Mouse (Mus musculus) small intestine, adult 2 months (tissue): ENCODE measurements at regions not wholly inside any gene's neighbourhood (a gene's known extent, or its start where the extent isn't known, plus 50 kb on each side); places are given as distances from the start of the nearest gene placed in this dataset.

ENCODE experiments used
- H3K27ac ChIP-seq: fragments of 200-500 bp; 2 replicates; pipeline ENCODE4 v1.5.1; 2012; ENCODE audit warnings: low read depth, low read length, control low read depth, inconsistent platforms; ENCODE audit not compliant: insufficient read depth
- H3K27me3 ChIP-seq: fragments of 200-500 bp; 2 replicates; pipeline ENCODE4 v1.6.1; 2012; ENCODE audit warnings: mild to moderate bottlenecking, moderate library complexity, low read length, inconsistent platforms; ENCODE audit not compliant: control insufficient read depth, insufficient read depth
- H3K36me3 ChIP-seq: fragments of 200-500 bp; 2 replicates; pipeline ENCODE4 v1.6.1; 2012; ENCODE audit warnings: mild to moderate bottlenecking, low read length, control low read depth, inconsistent platforms; ENCODE audit not compliant: control insufficient read depth, insufficient read depth
- H3K4me1 ChIP-seq: fragments of 200-500 bp; 2 replicates; pipeline ENCODE4 v1.6.1; 2012; ENCODE audit warnings: low read length, inconsistent platforms, mixed read lengths; ENCODE audit not compliant: control insufficient read depth, insufficient read depth, insufficient read length
- H3K4me3 ChIP-seq: fragments of 200-500 bp; 2 replicates; pipeline ENCODE4 v1.5.1; 2012; ENCODE audit warnings: low read depth, mild to moderate bottlenecking, control low read depth, inconsistent platforms, low read length, moderate library complexity
- CTCF ChIP-seq: fragments of 200-500 bp; IDR thresholded peaks from 2 replicates; pipeline ENCODE4 v1.5.1; 2012; ENCODE audit warnings: low read depth, mild to moderate bottlenecking, control low read depth, inconsistent platforms, low read length, moderate library complexity, mixed read lengths; ENCODE audit not compliant: insufficient replicate concordance, insufficient read length; ENCODE audit errors: extremely low read depth
- POLR2A ChIP-seq: fragments of 200-500 bp; IDR thresholded peaks from 2 replicates; pipeline ENCODE4 v1.6.1; 2012; ENCODE audit warnings: low read depth, mild to moderate bottlenecking, control low read depth, inconsistent platforms, low read length, moderate library complexity
- WGBS: fragments of 180-500 bp; shearing (Covaris S2); methylation state at CpG from one replicate; pipeline ENCODE4 v1.1.7; 2018; 5-methylcytosine and 5-hydroxymethylcytosine counted together

DNA sequence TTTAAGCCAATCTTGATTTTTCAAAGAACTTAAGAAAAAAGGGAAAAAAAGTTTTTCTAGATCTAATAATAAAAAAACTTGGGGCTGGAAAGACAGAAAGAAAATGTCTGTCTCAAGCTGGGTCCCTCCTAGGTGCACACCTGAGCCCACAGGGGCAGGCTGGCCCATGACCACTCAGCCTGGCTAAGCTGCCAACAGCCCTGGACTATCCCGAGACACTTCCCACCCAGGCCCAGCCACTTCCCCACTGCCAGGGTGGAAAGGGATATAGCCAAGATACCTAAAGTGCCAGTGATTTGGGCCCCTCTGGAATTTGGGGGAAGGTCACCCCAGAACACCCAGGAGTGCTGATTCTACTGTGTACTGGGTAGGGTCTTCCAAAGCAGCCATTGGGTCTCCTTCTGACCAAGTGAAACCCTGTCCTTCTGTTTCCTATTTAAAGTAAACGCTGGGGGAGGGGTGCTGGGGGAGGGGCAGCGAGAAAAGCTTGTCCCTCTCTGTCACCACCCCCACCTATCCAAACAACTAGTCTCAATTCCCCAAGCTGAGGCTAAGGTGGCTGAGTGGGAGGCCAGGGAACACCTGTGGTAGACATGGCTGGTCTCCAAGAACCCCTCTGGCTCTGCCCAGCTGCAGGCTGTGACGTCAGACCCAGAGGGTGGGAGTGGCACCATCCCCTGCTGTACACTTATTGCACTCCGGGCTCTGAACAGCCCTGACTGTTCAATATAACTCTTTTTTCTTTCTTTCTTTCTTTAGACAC is 62.6 kb downstream of the Mcfd2 start:
- H3K36me3 ChIP-seq, result no peaks in the 10 kb centered on the region
- H3K27ac ChIP-seq, result no peak overlapping the region
- no peak for TF ChIP-seq CTCF
- TF ChIP-seq POLR2A, result no peak
- H3K4me1 ChIP-seq, result peaks cover 3% of the 10 kb centered on the region; the same call in 1 of the 2 replicates
- 29% methylated on average over 5 of the region's 5 CpGs for WGBS
- H3K4me3 ChIP-seq, result no peak overlapping the region
- H3K27me3 ChIP-seq, result no peaks in the 10 kb centered on the region

DNA sequence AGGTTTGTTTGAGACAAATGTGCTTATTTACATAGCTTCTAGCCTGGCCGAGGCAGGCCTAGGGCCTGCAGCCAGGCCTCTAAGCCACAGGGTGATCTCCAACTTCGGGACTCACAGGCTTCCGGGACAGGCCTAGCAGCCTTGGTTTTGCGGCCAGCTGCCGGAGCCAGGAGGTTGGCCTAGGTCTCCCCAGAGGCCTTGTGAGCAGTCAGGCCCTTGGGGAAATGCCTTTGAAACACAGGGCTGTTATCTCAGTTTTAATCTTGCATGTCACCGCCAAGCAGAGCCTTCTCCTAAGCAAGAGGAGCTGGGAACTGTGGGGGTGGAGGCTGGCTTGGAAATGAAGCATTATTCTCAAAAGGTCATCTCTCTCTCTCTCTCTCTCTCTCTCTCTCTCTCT is 63.2 kb downstream of the Mcfd2 start:
- H3K27ac ChIP-seq, result no peak overlapping the region
- no peak overlapping the region for H3K4me3 ChIP-seq
- no peaks in the 10 kb centered on the region for H3K27me3 ChIP-seq
- no peaks in the 10 kb centered on the region for H3K36me3 ChIP-seq
- peaks cover 3% of the 10 kb centered on the region; the same call in 1 of the 2 replicates for H3K4me1 ChIP-seq
- no peak for TF ChIP-seq CTCF
- no peak for TF ChIP-seq POLR2A
- WGBS, result 46% methylated on average over 6 of the region's 6 CpGs

GRCm38 (mm10) chr17:87200721-87201242 is 65.0 kb downstream of the Mcfd2 start:
- Histone ChIP-seq H3K4me1 (no peaks in the 10 kb centered on the region), H3K36me3 (no peaks in the 10 kb centered on the region), H3K27ac (0 out of 2 replicates have a peak overlapping the region, but pooled peaks have one; percentile 18), H3K27me3 (no peaks in the 10 kb centered on the region), H3K4me3 (no peak overlapping the region)
- WGBS, result 53% methylated on average over 3 of the region's 3 CpGs
- no peak for TF ChIP-seq CTCF
- TF ChIP-seq POLR2A, result no peak

- no peak for TF ChIP-seq CTCF
- TF ChIP-seq POLR2A, result no peak
- H3K4me3 ChIP-seq, result no peak overlapping the region
- H3K27me3 ChIP-seq, result no peaks in the 10 kb centered on the region
- no peaks in the 10 kb centered on the region for H3K4me1 ChIP-seq
- H3K27ac ChIP-seq, result 0 out of 2 replicates have a peak overlapping the region, but pooled peaks have one; percentile 5
- WGBS, result 88% methylated on average over 2 of the region's 2 CpGs
- H3K36me3 ChIP-seq, result no peaks in the 10 kb centered on the region
Measured at GRCm38 (mm10) chr17:87200134-87200533, 65.6 kb downstream of the Mcfd2 start.

- 74% methylated on average over 3 of the region's 3 CpGs for WGBS
- Histone ChIP-seq H3K27me3 (no peaks in the 10 kb centered on the region), H3K4me3 (no peak overlapping the region), H3K27ac (no peak overlapping the region), H3K4me1 (no peaks in the 10 kb centered on the region), H3K36me3 (no peaks in the 10 kb centered on the region)
- TF ChIP-seq POLR2A (no peak), CTCF (no peak)
Measured at GRCm38 (mm10) chr17:87199134-87199533, 66.6 kb downstream of the Mcfd2 start.

- no peaks in the 10 kb centered on the region for H3K4me1 ChIP-seq
- 88% methylated on average over 4 of the region's 4 CpGs for WGBS
- TF ChIP-seq POLR2A (no peak), CTCF (no peak)
- H3K36me3 ChIP-seq, result no peaks in the 10 kb centered on the region
- no peak overlapping the region for H3K4me3 ChIP-seq
- no peaks in the 10 kb centered on the region for H3K27me3 ChIP-seq
- H3K27ac ChIP-seq, result no peak overlapping the region
Measured at GRCm38 (mm10) chr17:87197434-87197833, 68.3 kb downstream of the Mcfd2 start.

GRCm38 (mm10) chr17:87194639-87195038 is 71.1 kb downstream of the Mcfd2 start:
- 82% methylated on average over 11 of the region's 11 CpGs for WGBS
- H3K27me3 ChIP-seq, result no peaks in the 10 kb centered on the region
- no peak overlapping the region for H3K27ac ChIP-seq
- H3K4me1 ChIP-seq, result no peaks in the 10 kb centered on the region
- no peak overlapping the region for H3K4me3 ChIP-seq
- TF ChIP-seq CTCF (no peak), POLR2A (no peak)
- H3K36me3 ChIP-seq, result no peaks in the 10 kb centered on the region
